Mouse (Mus musculus) forebrain, embryonic 15.5 days (tissue): ENCODE measurements around the gene Mylk3. TPM values are rescaled to one million over a fixed set of nuclear protein-coding genes. Genes with fewer than 3 reads are reported as not detected.

Source experiments
- ATAC-seq: fragments of 200-750 bp; cut with Nextera tagmentation; replicated peaks from 2 replicates; pipeline ENCODE4 v1.8.0; 2017; ENCODE audit warnings: mild to moderate bottlenecking, moderate TSS enrichment, moderate library complexity
- H3K27ac ChIP-seq: fragments of 300-500 bp; sonication (generic); replicated peaks from 2 replicates; pipeline ENCODE4 v1.5.1; 2015; ENCODE audit warnings: mild to moderate bottlenecking, inconsistent platforms
- H3K27me3 ChIP-seq: fragments of 300-500 bp; sonication (generic); 2 replicates; pipeline ENCODE4 v1.6.1; 2015; ENCODE audit warnings: inconsistent platforms
- H3K36me3 ChIP-seq: fragments of 300-500 bp; sonication (generic); 2 replicates; pipeline ENCODE4 v1.6.1; 2015; ENCODE audit warnings: mild to moderate bottlenecking, inconsistent platforms
- H3K4me1 ChIP-seq: fragments of 300-500 bp; sonication (generic); 2 replicates; pipeline ENCODE4 v1.6.1; 2015; ENCODE audit warnings: inconsistent platforms
- H3K4me2 ChIP-seq: fragments of 300-500 bp; sonication (generic); replicated peaks from 2 replicates; pipeline ENCODE4 v1.6.1; 2015; ENCODE audit warnings: mild to moderate bottlenecking, inconsistent platforms
- H3K4me3 ChIP-seq: fragments of 300-500 bp; sonication (generic); 2 replicates; pipeline ENCODE4 v1.5.1; 2015; ENCODE audit warnings: mild to moderate bottlenecking, inconsistent platforms
- H3K9ac ChIP-seq: fragments of 300-500 bp; sonication (generic); replicated peaks from 2 replicates; pipeline ENCODE4 v1.6.1; 2015; ENCODE audit warnings: mild to moderate bottlenecking, inconsistent platforms
- H3K9me3 ChIP-seq: fragments of 300-500 bp; sonication (generic); 2 replicates; pipeline ENCODE4 v1.6.1; 2016; ENCODE audit warnings: inconsistent platforms
- WGBS: fragments of 180-500 bp; shearing (Covaris S2); methylation state at CpG from one replicate; pipeline ENCODE4 v1.1.7; 2015; ENCODE audit warnings: mixed read lengths; 5-methylcytosine and 5-hydroxymethylcytosine counted together
- polyA plus RNA-seq: library from polyadenylated mRNA; unstranded; fragments of >200 nt; fragmentation: Nextera tagmentation; extraction: Ambion mirVana; gene quantifications from 2 replicates; pipeline ENCODE4 v1.2.1, GENCODE M21; 2015

Mylk3 gene
- polyA plus RNA-seq, 1 experiment from 2014 or later: 0.51 TPM

DNA sequence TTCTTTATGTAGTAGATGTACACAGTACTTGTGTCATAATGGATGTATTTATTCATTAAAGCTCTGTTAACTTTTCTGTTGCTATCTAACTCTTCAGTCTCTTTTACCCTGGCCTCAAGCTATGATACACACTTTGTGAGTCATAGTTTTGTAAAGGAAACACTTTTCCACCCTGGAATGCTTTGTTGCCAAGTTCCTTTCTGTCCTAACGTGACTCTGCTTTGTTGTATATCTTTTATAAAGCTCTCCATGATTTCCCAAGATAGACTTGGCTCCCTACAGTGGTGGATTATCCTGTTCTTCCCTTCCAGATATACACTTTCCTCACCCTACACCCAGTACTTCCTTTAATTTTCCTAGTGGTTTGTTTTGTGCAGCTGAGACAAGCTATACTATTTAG is 84.2 kb downstream of the Mylk3 start:
- H3K4me1 ChIP-seq: peaks cover 33% of the 10 kb centered on the region
- H3K27ac ChIP-seq: no peak overlapping the region
- no peak for ATAC-seq
- H3K9me3 ChIP-seq: no peaks in the 10 kb centered on the region
- no peak overlapping the region for H3K9ac ChIP-seq
- no peak overlapping the region for H3K4me2 ChIP-seq
- peaks cover 36% of the 10 kb centered on the region for H3K36me3 ChIP-seq
- WGBS: 34% methylated on average over 1 of the region's 1 CpGs
- no peak overlapping the region for H3K4me3 ChIP-seq
- H3K27me3 ChIP-seq: no peaks in the 10 kb centered on the region

DNA sequence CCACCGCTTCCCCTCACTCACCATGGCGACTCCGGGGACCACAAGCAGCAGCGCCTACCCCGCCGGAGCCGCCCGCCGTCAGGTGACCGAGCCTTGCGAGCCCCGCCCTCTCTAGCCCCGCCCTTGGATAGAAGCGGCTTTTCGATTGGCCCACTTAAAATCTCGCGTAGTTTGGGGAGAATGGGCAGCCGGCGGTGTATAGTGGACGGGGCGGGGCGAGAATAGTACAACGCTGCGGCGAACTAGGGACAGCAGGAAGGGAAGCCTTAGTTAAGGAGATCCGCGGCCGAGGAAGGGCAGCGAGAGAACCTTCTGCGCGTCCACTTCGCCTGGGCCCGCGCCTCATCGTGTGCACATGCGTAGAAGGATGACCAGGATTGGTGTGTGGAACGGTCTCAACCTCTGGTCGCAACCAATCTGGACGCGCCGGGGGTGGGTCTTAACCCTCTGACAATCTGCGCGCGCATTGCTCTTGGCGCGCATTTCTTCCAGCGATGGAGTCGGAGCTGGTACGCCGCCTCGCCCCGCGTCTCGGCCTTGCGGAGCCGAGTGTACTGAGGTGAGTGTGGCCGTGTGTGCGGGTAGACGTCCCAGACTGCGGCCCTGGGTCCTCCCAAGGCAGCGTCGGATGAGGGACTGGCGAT is 86.6 kb downstream of the Mylk3 start, which contains the start of the genes Orc6 and Vps35:
Gene Orc6 (plus strand): TSS at position 199 of the 644 bp plus-strand sequence.
Gene Vps35 (minus strand): TSS at position 369 of the 644 bp plus-strand sequence.
- H3K27me3 ChIP-seq: no peaks in the 10 kb centered on the region
- peak within 1 kb of the TSS; percentile 94 for H3K9ac ChIP-seq
- peak; percentile 99 for ATAC-seq
- H3K4me3 ChIP-seq: peak within 1 kb of the TSS; percentile 96
- peaks cover 38% of the 10 kb centered on the region for H3K4me1 ChIP-seq
- H3K36me3 ChIP-seq: peaks cover 18% of the 10 kb centered on the region
- no peaks in the 10 kb centered on the region for H3K9me3 ChIP-seq
- peak within 1 kb of the TSS; percentile 82 for H3K4me2 ChIP-seq
- H3K27ac ChIP-seq: peak within 1 kb of the TSS; percentile 99
- under 1% methylated on average over 63 of the region's 63 CpGs for WGBS

DNA sequence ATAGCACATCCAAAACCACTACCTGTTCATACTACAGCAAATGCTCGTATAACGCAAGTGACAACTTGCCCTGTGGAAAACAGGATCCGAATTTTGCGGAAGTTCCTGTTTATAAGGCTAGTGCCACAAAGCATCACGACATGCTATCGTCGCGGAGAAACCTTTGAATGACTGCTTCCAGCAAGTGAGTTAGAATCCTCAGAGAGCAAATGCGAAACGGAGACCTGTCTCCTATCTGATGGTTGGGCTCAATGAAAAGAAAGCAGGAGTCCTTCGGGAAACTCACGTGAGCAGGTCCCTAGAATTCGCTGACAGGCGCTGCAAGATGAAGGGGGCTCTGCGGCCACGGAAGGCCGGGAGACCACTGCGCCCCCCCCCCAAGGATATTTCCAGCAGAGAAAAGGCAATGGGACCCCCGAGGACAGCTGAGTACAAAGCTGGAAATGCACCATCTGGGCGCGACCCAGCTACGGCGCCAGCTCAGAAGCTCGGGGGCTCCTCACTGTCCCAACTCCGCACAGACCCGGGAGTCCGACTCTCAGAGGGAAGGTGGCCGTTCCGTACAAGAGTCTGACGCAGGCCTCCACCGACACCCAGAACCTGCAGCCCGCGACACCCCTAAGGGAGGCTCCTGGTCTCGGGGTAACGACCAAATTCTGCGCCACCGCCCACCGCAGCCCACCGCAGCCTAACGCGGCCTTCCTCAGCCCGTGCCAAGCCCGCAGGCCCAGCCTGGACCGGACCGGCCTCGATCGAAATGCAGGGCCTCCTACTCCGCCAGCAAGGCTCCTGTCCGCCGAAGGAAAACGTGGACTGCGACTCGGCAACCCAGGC is 87.3 kb downstream of the Mylk3 start:
- ATAC-seq: no peak; the same call in 1 of the 2 replicates
- H3K9ac ChIP-seq: peak overlapping the region; percentile 94

DNA sequence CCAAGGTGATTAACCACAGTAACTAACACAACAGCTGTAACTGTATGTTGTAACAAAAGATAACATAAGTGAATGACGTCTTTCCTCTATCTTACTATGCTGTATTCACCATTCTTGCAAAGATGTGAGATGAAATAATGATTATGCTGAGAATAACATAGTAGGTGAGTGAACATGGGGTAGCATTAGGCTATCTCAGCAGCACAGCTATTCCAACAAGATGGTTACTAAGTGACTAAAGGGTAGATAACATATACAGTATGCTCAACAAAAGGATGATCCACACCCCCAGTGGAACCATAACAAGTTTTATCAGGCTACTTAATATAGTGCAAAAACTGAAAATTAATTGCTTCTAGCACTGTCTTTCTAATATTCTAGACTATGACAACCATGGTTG is 99.3 kb downstream of the Mylk3 start:
- no peak for ATAC-seq
- Histone ChIP-seq H3K9me3 (no peaks in the 10 kb centered on the region), H3K27ac (no peak overlapping the region), H3K4me1 (no peaks in the 10 kb centered on the region), H3K4me3 (no peak overlapping the region), H3K27me3 (no peaks in the 10 kb centered on the region), H3K36me3 (peaks cover 59% of the 10 kb centered on the region), H3K9ac (no peak overlapping the region), H3K4me2 (no peak overlapping the region)
- WGBS: 95% methylated on average over 1 of the region's 1 CpGs

More for the DNA sequence above, 87.3 kb downstream of the Mylk3 start:
- WGBS: under 1% methylated on average over 53 of the region's 53 CpGs
- Histone ChIP-seq H3K4me2 (peak overlapping the region; percentile 56), H3K36me3 (peaks cover 17% of the 10 kb centered on the region), H3K27me3 (no peaks in the 10 kb centered on the region), H3K9me3 (no peaks in the 10 kb centered on the region), H3K4me3 (peak overlapping the region; percentile 96), H3K27ac (peak overlapping the region; percentile 99), H3K4me1 (peaks cover 38% of the 10 kb centered on the region)

Other genes with a start within 250 kb of the Mylk3 start
- not detected in 2 replicates for gene Cks1brt, start 234.4 kb downstream of the Mylk3 start, polyA plus RNA-seq
- gene Olfr371, start 160.4 kb downstream of the Mylk3 start, polyA plus RNA-seq: not detected in 2 replicates
- 82.8 and 87.4 TPM in 2 replicates for gene Orc6, start 86.7 kb downstream of the Mylk3 start, polyA plus RNA-seq
- 175 and 190 TPM in 2 replicates for gene Vps35, start 86.5 kb downstream of the Mylk3 start, polyA plus RNA-seq
- gene 4921524J17Rik, start 46.5 kb upstream of the Mylk3 start, polyA plus RNA-seq: 69.3 and 74.7 TPM in 2 replicates
- 39.7 and 40.9 TPM in 2 replicates for gene Gpt2, start 106.2 kb upstream of the Mylk3 start, polyA plus RNA-seq
- gene Dnaja2, start 169.0 kb upstream of the Mylk3 start, polyA plus RNA-seq: 164 and 167 TPM in 2 replicates